Mouse (Mus musculus) Patski (cell line): Measurements from ENCODE around the gene Olfr1360. TPM values are rescaled to one million over a fixed set of nuclear protein-coding genes. Genes with fewer than 3 reads are reported as not detected.

Experiments used
- ATAC-seq: fragments of 100-300 bp; one replicate; pipeline ENCODE4 v1.8.0; 2021
- CTCF ChIA-PET: fragments of 350-600 bp; sonication (Branson Sonifier 250); formaldehyde crosslinking; loops from one replicate; lab custom pipeline; 2022; ENCODE audit warnings: inconsistent platforms; lab: Charles Lee
- POLR2A ChIA-PET: fragments of 350-600 bp; sonication (Branson Sonifier 250); formaldehyde crosslinking; loops from one replicate; lab custom pipeline; 2022; ENCODE audit warnings: antibody characterized with exemption, inconsistent platforms; lab: Charles Lee
- DNase-seq: peaks from one replicate; pipeline ENCODE4 v3.0.0-alpha.2; 2011; ENCODE audit warnings: low read depth, low spot score
- H3K27me3 ChIP-seq: fragments of 371-371 bp; one replicate; pipeline ENCODE4 v1.5.1; 2021
- CTCF ChIP-seq: fragments of 100-300 bp; IDR thresholded peaks from one replicate; pipeline ENCODE4 v1.5.1; 2021
- in situ Hi-C: fragments of 300-500 bp; cut with MboI; formaldehyde crosslinking; loops from 3 replicates; pipeline ENCODE4 v1.11.1; 2018; ENCODE audit warnings: low pct_unique_long_range_greater_than_20kb, mixed read lengths
- polyA plus RNA-seq: library from polyadenylated mRNA; unstranded; gene quantifications from one replicate; pipeline ENCODE4 v1.2.3, GENCODE M21; 2021

The Olfr1360 gene
- polyA plus RNA-seq, 1 experiment from 2014 or later, result not detected

GRCm38 (mm10) chr13:21715131-21715863 is 38.1 kb upstream of the Olfr1360 start:
- CTCF ChIA-PET, result interaction anchor here (0.6 kb wide), 1 partner anchor 18 kb away, joined by 3 read pairs; no protein-coding TSS in a partner anchor
- in situ Hi-C loops, result loop anchor here (10.0 kb wide), 3 partner anchors 550 to 1820 kb away; partner anchors contain the start of genes Abt1, Hist1h2af, Hist1h3g and Hist1h4h
- TF ChIP-seq CTCF, result no peak
- H3K27me3 ChIP-seq, result no peaks in the 10 kb centered on the region
- ATAC-seq (no peak), DNase-seq (no peak)
- POLR2A ChIA-PET, result no interaction called here

GRCm38 (mm10) chr13:21714725-21715124 is 37.5 kb upstream of the Olfr1360 start:
- DNase-seq (no peak), ATAC-seq (no peak)
- H3K27me3 ChIP-seq, result no peaks in the 10 kb centered on the region
- TF ChIP-seq CTCF, result peak; percentile 67
- in situ Hi-C loops, result loop anchor here (5.0 to 10.0 kb wide), 4 partner anchors 328 to 1820 kb away; partner anchors contain the start of genes Abt1, Hist1h2af, Hist1h2ag and Hist1h2bj
- ChIA-PET POLR2A (no interaction called here), CTCF (interaction anchor here (0.6 kb wide), 1 partner anchor 18 kb away, joined by 3 read pairs; no protein-coding TSS in a partner anchor)

GRCm38 (mm10) chr13:21711698-21712097 is 34.5 kb upstream of the Olfr1360 start:
- CTCF ChIA-PET, result interaction anchor here (1.0 kb wide), 1 partner anchor 9 kb away, joined by 4 read pairs; no protein-coding TSS in a partner anchor
- no peak for DNase-seq
- no peaks in the 10 kb centered on the region for H3K27me3 ChIP-seq
- POLR2A ChIA-PET, result interaction anchor here (0.7 kb wide), 1 partner anchor 537 kb away, joined by 4 read pairs; no protein-coding TSS in a partner anchor
- no peak for TF ChIP-seq CTCF
- in situ Hi-C loops, result loop anchor here (5.0 to 10.0 kb wide), 4 partner anchors 331 to 1823 kb away; partner anchors contain the start of genes Abt1, Hist1h2af, Hist1h2ag and Hist1h2bj
- ATAC-seq, result no peak

- ChIA-PET CTCF (interaction anchor here (1.0 kb wide), 2 partner anchors 10 to 16 kb away, joined by 3 to 4 read pairs; no protein-coding TSS in a partner anchor), POLR2A (interaction anchor here (0.5 to 0.7 kb wide), 3 partner anchors 537 to 1818 kb away, joined by 3 to 4 read pairs (median 4); no protein-coding TSS in a partner anchor)
- ATAC-seq (peak; percentile 69), DNase-seq (no peak)
- TF ChIP-seq CTCF, result no peak
- H3K27me3 ChIP-seq, result peaks cover 6% of the 10 kb centered on the region
- in situ Hi-C loops, result loop anchor here (5.0 to 10.0 kb wide), 4 partner anchors 331 to 1824 kb away; partner anchors contain the start of genes Abt1, Hist1h2af, Hist1h2ag and Hist1h2bj
Observed at GRCm38 (mm10) chr13:21710821-21711525, 33.8 kb upstream of the Olfr1360 start.

- peak; percentile 84 for ATAC-seq
- ChIA-PET POLR2A (no interaction called here), CTCF (interaction anchor here (1.0 kb wide), 1 partner anchor 15 kb away, joined by 3 read pairs; no protein-coding TSS in a partner anchor)
- in situ Hi-C loops, result loop anchor here (5.0 to 10.0 kb wide), 4 partner anchors 332 to 1825 kb away; partner anchors contain the start of genes Abt1, Hist1h2af, Hist1h2ag and Hist1h2bj
- TF ChIP-seq CTCF, result peak; percentile 88
- peaks cover 10% of the 10 kb centered on the region for H3K27me3 ChIP-seq
- DNase-seq, result peak; percentile 64
Observed at GRCm38 (mm10) chr13:21710031-21710711, 33.0 kb upstream of the Olfr1360 start.

- H3K27me3 ChIP-seq, result peaks cover 20% of the 10 kb centered on the region
- ChIA-PET CTCF (no interaction called here), POLR2A (no interaction called here)
- ATAC-seq (no peak), DNase-seq (no peak)
- in situ Hi-C loops, result no loop called here
- TF ChIP-seq CTCF, result no peak
Observed at GRCm38 (mm10) chr13:21706669-21707068, 29.5 kb upstream of the Olfr1360 start.

- ATAC-seq (no peak), DNase-seq (no peak)
- CTCF ChIA-PET, result interaction anchor here (1.4 kb wide), 1 partner anchor 10 kb away, joined by 4 read pairs; no protein-coding TSS in a partner anchor
- POLR2A ChIA-PET, result no interaction called here
- H3K27me3 ChIP-seq, result peaks cover 9% of the 10 kb centered on the region
- TF ChIP-seq CTCF, result no peak
- in situ Hi-C loops, result no loop called here
Observed at GRCm38 (mm10) chr13:21697811-21698210, 20.6 kb upstream of the Olfr1360 start, which contains the start of gene Olfr1359. Olfr1359 (plus strand) TSS chr13:21698111.

GRCm38 (mm10) chr13:21663286-21663685 is 13.9 kb downstream of the Olfr1360 start, which contains the start of gene Olfr1361:
Olfr1361 (minus strand) TSS chr13:21663386.
- ChIA-PET CTCF (no interaction called here), POLR2A (interaction anchor here (0.5 kb wide), 1 partner anchor 371 kb away, joined by 4 read pairs; no protein-coding TSS in a partner anchor)
- H3K27me3 ChIP-seq, result peaks cover 45% of the 10 kb centered on the region
- DNase-seq (no peak), ATAC-seq (no peak)
- in situ Hi-C loops, result no loop called here
- no peak for TF ChIP-seq CTCF

- ATAC-seq, result no peak
- CTCF ChIA-PET, result no interaction called here
- no peak for TF ChIP-seq CTCF
- POLR2A ChIA-PET, result no interaction called here
- in situ Hi-C loops, result no loop called here
- DNase-seq, result no peak
- H3K27me3 ChIP-seq, result peaks cover 24% of the 10 kb centered on the region
Observed at GRCm38 (mm10) chr13:21642418-21642817, 34.8 kb downstream of the Olfr1360 start, which contains the start of gene Olfr11. Olfr11 (minus strand) TSS chr13:21642518.

Other genes starting within 250 kb of the Olfr1360 start
- gene Pgbd1, start 236.3 kb downstream of the Olfr1360 start, polyA plus RNA-seq, result 0.17 TPM
- 25.5 TPM for gene Zscan26, start 223.7 kb downstream of the Olfr1360 start, polyA plus RNA-seq
- gene Nkapl, start 208.9 kb downstream of the Olfr1360 start, polyA plus RNA-seq, result 0.42 TPM
- 2.5 TPM for gene Zkscan4, start 198.5 kb downstream of the Olfr1360 start, polyA plus RNA-seq
- not detected for gene Gm10065, start 198.0 kb downstream of the Olfr1360 start, polyA plus RNA-seq
- 34.4 TPM for gene AK157302, start 182.2 kb downstream of the Olfr1360 start, polyA plus RNA-seq
- gene Gm11273, start 176.0 kb downstream of the Olfr1360 start, polyA plus RNA-seq, result 416 TPM
- gene Zkscan8, start 146.3 kb downstream of the Olfr1360 start, polyA plus RNA-seq, result 12.5 TPM
- gene Olfr1366, start 134.6 kb downstream of the Olfr1360 start, polyA plus RNA-seq, result 0.01 TPM
- 0.09 TPM for gene Olfr1535, start 117.5 kb downstream of the Olfr1360 start, polyA plus RNA-seq
- not detected for gene Olfr1364, start 95.6 kb downstream of the Olfr1360 start, polyA plus RNA-seq
- gene Olfr1362, start 63.4 kb downstream of the Olfr1360 start, polyA plus RNA-seq, result not detected
- not detected for gene Olfr11, start 34.9 kb downstream of the Olfr1360 start, polyA plus RNA-seq
- not detected for gene Olfr1361, start 14.0 kb downstream of the Olfr1360 start, polyA plus RNA-seq
- gene Olfr1359, start 20.7 kb upstream of the Olfr1360 start, polyA plus RNA-seq, result not detected
- gene Hist1h2bl, start 38.7 kb upstream of the Olfr1360 start, polyA plus RNA-seq, result 1.1 TPM
- not detected for gene Hist1h2ai, start 39.0 kb upstream of the Olfr1360 start, polyA plus RNA-seq
- gene Hist1h3h, start 40.3 kb upstream of the Olfr1360 start, polyA plus RNA-seq, result 4.9 TPM
- gene Hist1h2bm, start 44.6 kb upstream of the Olfr1360 start, polyA plus RNA-seq, result not detected
- 1.2 TPM for gene Hist1h4j, start 57.7 kb upstream of the Olfr1360 start, polyA plus RNA-seq
- 6.5 TPM for gene Hist1h4k, start 73.1 kb upstream of the Olfr1360 start, polyA plus RNA-seq
- gene Hist1h2ak, start 76.4 kb upstream of the Olfr1360 start, polyA plus RNA-seq, result not detected
- 4.9 TPM for gene Hist1h2bn, start 76.7 kb upstream of the Olfr1360 start, polyA plus RNA-seq
- 1.4 TPM for gene Hist1h1b, start 103.2 kb upstream of the Olfr1360 start, polyA plus RNA-seq
- gene Hist1h3i, start 106.0 kb upstream of the Olfr1360 start, polyA plus RNA-seq, result 1.6 TPM
- gene Hist1h2an, start 109.8 kb upstream of the Olfr1360 start, polyA plus RNA-seq, result 4.5 TPM
- gene Hist1h2bp, start 110.1 kb upstream of the Olfr1360 start, polyA plus RNA-seq, result 0.45 TPM
- gene Hist1h2bq, start 132.8 kb upstream of the Olfr1360 start, polyA plus RNA-seq, result 35.6 TPM
- not detected for gene Hist1h2ao, start 133.1 kb upstream of the Olfr1360 start, polyA plus RNA-seq
- 1.0 TPM for gene Hist1h4m, start 134.3 kb upstream of the Olfr1360 start, polyA plus RNA-seq
- gene Hist1h4n, start 154.8 kb upstream of the Olfr1360 start, polyA plus RNA-seq, result not detected
- 0.60 TPM for gene Hist1h2ap, start 156.1 kb upstream of the Olfr1360 start, polyA plus RNA-seq
- 36.6 TPM for gene Hist1h2br, start 156.3 kb upstream of the Olfr1360 start, polyA plus RNA-seq